Mouse (Mus musculus) gastrocnemius, adult 18-20 months (tissue): ENCODE data around the gene Ptpre. TPM values are rescaled to one million over a fixed set of nuclear protein-coding genes. Genes with fewer than 3 reads are reported as not detected.
"Not testable (repeated sequence)": the region's sequence is repeated elsewhere in the genome, so short reads cannot be mapped to it uniquely, and the experiment has no call there.

Source experiments
- DNase-seq: peaks from one replicate; pipeline ENCODE4 v3.0.0; 2021; ENCODE audit warnings: low spot score
- total RNA-seq, 2 experiments: library from RNA; stranded (reverse); gene quantifications; 2 replicates each; pipeline ENCODE4 v1.2.3; 2021

Gene Ptpre
- total RNA-seq, 2 experiments from 2014 or later, result 0.84 to 1.5 TPM

GRCm38 (mm10) chr7:135534548-135535189, 2.6 kb upstream of the Ptpre start:
- no peak for DNase-seq

- DNase-seq, result no peak
Measured at GRCm38 (mm10) chr7:135535908-135536307, 1.4 kb upstream of the Ptpre start.

- peak; percentile 15 for DNase-seq
Measured at GRCm38 (mm10) chr7:135537948-135538741, 864 bp downstream of the Ptpre start.

GRCm38 (mm10) chr7:135539429-135539828, 2.1 kb downstream of the Ptpre start:
- no peak for DNase-seq

GRCm38 (mm10) chr7:135542235-135542634, 5.0 kb downstream of the Ptpre start:
- DNase-seq, result no peak

- DNase-seq, result no peak
Measured at GRCm38 (mm10) chr7:135543033-135543432, 5.8 kb downstream of the Ptpre start.

GRCm38 (mm10) chr7:135544321-135544720, 7.0 kb downstream of the Ptpre start:
- DNase-seq, result no peak

- no peak for DNase-seq
Measured at GRCm38 (mm10) chr7:135545957-135546356, 8.7 kb downstream of the Ptpre start.

GRCm38 (mm10) chr7:135546530-135546929, 9.2 kb downstream of the Ptpre start:
- no peak for DNase-seq

- no peak for DNase-seq
Measured at GRCm38 (mm10) chr7:135548434-135548833, 11.2 kb downstream of the Ptpre start.

- peak; percentile 25 for DNase-seq
Measured at GRCm38 (mm10) chr7:135551547-135551946, 14.3 kb downstream of the Ptpre start.

GRCm38 (mm10) chr7:135553550-135553949, 16.3 kb downstream of the Ptpre start:
- DNase-seq, result no peak

GRCm38 (mm10) chr7:135556663-135557402, 19.6 kb downstream of the Ptpre start:
- DNase-seq, result no peak

GRCm38 (mm10) chr7:135560280-135560679, 23.0 kb downstream of the Ptpre start:
- no peak for DNase-seq

- DNase-seq, result no peak
Measured at GRCm38 (mm10) chr7:135564022-135564421, 26.7 kb downstream of the Ptpre start.

GRCm38 (mm10) chr7:135566013-135566412, 28.7 kb downstream of the Ptpre start:
- DNase-seq, result no peak

GRCm38 (mm10) chr7:135567582-135567981, 30.3 kb downstream of the Ptpre start:
- DNase-seq, result no peak

- DNase-seq, result peak; percentile 17
Measured at GRCm38 (mm10) chr7:135568550-135568949, 31.3 kb downstream of the Ptpre start.

GRCm38 (mm10) chr7:135571392-135571791, 34.1 kb downstream of the Ptpre start:
- peak; percentile 28 for DNase-seq

- peak; percentile 49 for DNase-seq
Measured at GRCm38 (mm10) chr7:135571951-135572559, 34.8 kb downstream of the Ptpre start.

- not testable (repeated sequence) for DNase-seq
Measured at GRCm38 (mm10) chr7:135575319-135576069, 38.2 kb downstream of the Ptpre start.
